Comparison of ENCODE assay signal across 8 mouse cellular contexts in genomic region chr2:52073141-52073904, GRCm38 (mm10). TPM values are rescaled to one million over a fixed set of nuclear protein-coding genes. Genes with fewer than 3 reads are reported as not detected.
A peak's percentile ranks its signal among the peaks of the same experiment; 100 is the strongest.
DNase-seq lines count a peak whose midpoint lies in the region; ATAC-seq lines count a peak whose summit lies in the region.

No protein-coding gene starts in this region.

- peak; percentile 59 for DNase-seq in adrenal gland, postnatal 10 days
- DNase-seq in adrenal gland, adult (ENCODE audit: inconsistent age in 2 of 2, low spot score in 1 of 2), result no peak
- peak; percentile 53 for DNase-seq in embryo, embryonic 9.5 days (ENCODE audit: extremely low spot score)
- DNase-seq in heart, embryonic 10.5 days (ENCODE audit: low spot score), result peak; percentile 75
- no peak for DNase-seq in limb, embryonic 11.5 days (ENCODE audit: low spot score)
- peak; percentile 21 for DNase-seq in mesoderm, embryonic 11.5 days (ENCODE audit: low read depth, low spot score)
- DNase-seq in testis, postnatal 10 days (ENCODE audit: low spot score), result peak; percentile 66

- WGBS in heart, embryonic 10.5 days, result 2% methylated on average over 56 of the region's 56 CpGs
- WGBS in limb, embryonic 11.5 days, result 1% methylated on average over 56 of the region's 56 CpGs

- ATAC-seq in CD4-positive, CD25-positive, alpha-beta regulatory T cell, adult 4 months, result peak; percentile 50
- ATAC-seq in limb, embryonic 11.5 days (ENCODE audit: insufficient number of reproducible peaks, low FRiP score, low TSS enrichment, low read depth), result no peak; the same call in 1 of the 2 replicates

- H3K27ac ChIP-seq in heart, embryonic 10.5 days, result peak overlapping the region; percentile 95
- H3K27ac ChIP-seq in limb, embryonic 11.5 days (replicated peaks; ENCODE audit: low read depth, low read length), result peak overlapping the region; percentile 91

- peak overlapping the region; percentile 87 for H3K4me3 ChIP-seq in heart, embryonic 10.5 days
- peak overlapping the region; percentile 86 for H3K4me3 ChIP-seq in limb, embryonic 11.5 days (ENCODE audit: low read depth, low read length)

- peaks cover 39% of the 10 kb centered on the region for H3K36me3 ChIP-seq in heart, embryonic 10.5 days
- peaks cover 10% of the 10 kb centered on the region; the same call in 1 of the 2 replicates for H3K36me3 ChIP-seq in limb, embryonic 11.5 days (ENCODE audit: control insufficient read depth, insufficient read depth, low read length)

- H3K4me2 ChIP-seq in limb, embryonic 11.5 days (ENCODE audit: low read depth, severe bottlenecking), result peak overlapping the region; percentile 61

- peak overlapping the region; percentile 97 for H3K9ac ChIP-seq in limb, embryonic 11.5 days (ENCODE audit: low read length)

- H3K4me1 ChIP-seq in heart, embryonic 10.5 days, result peaks cover 9% of the 10 kb centered on the region; the same call in 1 of the 2 replicates
- 0 out of 2 replicates have a peak, but pooled peaks cover 3% of the 10 kb centered on the region for H3K4me1 ChIP-seq in limb, embryonic 11.5 days (ENCODE audit: control insufficient read depth, insufficient read depth, low read length)

- H3K9me3 ChIP-seq in heart, embryonic 10.5 days, result no peaks in the 10 kb centered on the region
- no peaks in the 10 kb centered on the region for H3K9me3 ChIP-seq in limb, embryonic 11.5 days (ENCODE audit: control insufficient read depth, low read length)

- H3K27me3 ChIP-seq in heart, embryonic 10.5 days (ENCODE audit: insufficient read depth, poor library complexity, severe bottlenecking), result no peaks in the 10 kb centered on the region
- H3K27me3 ChIP-seq in limb, embryonic 11.5 days (ENCODE audit: control insufficient read depth, insufficient read depth, low read length), result no peaks in the 10 kb centered on the region

RNA-seq across cellular contexts. Expression of gene Rif1, which starts 0.7 kb away (rescaled TPM):
- total RNA-seq in adrenal gland, postnatal 10 days (2021), result 10 to 100 TPM; 23.6 to 32.5 TPM
- 10 to 100 TPM; 26.0 to 31.3 TPM for polyA plus RNA-seq in CD4-positive, CD25-positive, alpha-beta regulatory T cell, adult 4 months (2017; shearing (Covaris generic))
- 24.4 and 32.4 TPM in 2 replicates for polyA plus RNA-seq in heart, embryonic 10.5 days (2016; fragmentation: Nextera tagmentation; extraction: Ambion mirVana)
- 60.0 and 65.2 TPM in 2 replicates for polyA plus RNA-seq in limb, embryonic 11.5 days (2014; fragmentation: Nextera tagmentation; extraction: Ambion mirVana)

RNA-seq across cellular contexts. Expression of gene Tnfaip6, which starts 35.5 kb away (rescaled TPM):
- 1 to 10 TPM; 2.3 to 3.5 TPM for total RNA-seq in adrenal gland, postnatal 10 days (2021)
- polyA plus RNA-seq in CD4-positive, CD25-positive, alpha-beta regulatory T cell, adult 4 months (2017; shearing (Covaris generic)), result not detected
- polyA plus RNA-seq in heart, embryonic 10.5 days (2016; fragmentation: Nextera tagmentation; extraction: Ambion mirVana), result 4.5 and 6.7 TPM in 2 replicates
- polyA plus RNA-seq in limb, embryonic 11.5 days (2014; fragmentation: Nextera tagmentation; extraction: Ambion mirVana), result 46.3 and 46.9 TPM in 2 replicates

Comparison
In these comparisons a context has a peak if more than half of its experiments do, and no peak if none do; other contexts are left out.
1. DNase-seq: peak in adrenal gland, postnatal 10 days (single experiment), embryo, embryonic 9.5 days (single experiment), heart, embryonic 10.5 days (single experiment), mesoderm, embryonic 11.5 days (single experiment) and testis, postnatal 10 days (single experiment); none in adrenal gland, adult (0 of 2) and limb, embryonic 11.5 days (single experiment).